Mouse (Mus musculus) kidney, embryonic 16.5 days (tissue): ENCODE results near the gene Gnai2. TPM values are rescaled to one million over a fixed set of nuclear protein-coding genes. Genes with fewer than 3 reads are reported as not detected.

Experiments
- ATAC-seq: fragments of 200-750 bp; cut with Nextera tagmentation; 2 replicates; pipeline ENCODE4 v1.8.0; 2017; ENCODE audit warnings: moderate TSS enrichment; ENCODE audit not compliant: low FRiP score, low TSS enrichment
- H3K27ac ChIP-seq: fragments of 300-500 bp; sonication (generic); 2 replicates; pipeline ENCODE4 v1.5.1; 2014; ENCODE audit warnings: low read length
- H3K27me3 ChIP-seq: fragments of 300-500 bp; sonication (generic); 2 replicates; pipeline ENCODE4 v1.6.1; 2014; ENCODE audit warnings: low read length, control low read depth, mixed read lengths; ENCODE audit not compliant: insufficient read depth
- H3K36me3 ChIP-seq: fragments of 300-500 bp; sonication (generic); 2 replicates; pipeline ENCODE4 v1.6.1; 2014; ENCODE audit warnings: low read length, control low read depth, mixed read lengths; ENCODE audit not compliant: insufficient read depth
- H3K4me1 ChIP-seq: fragments of 300-500 bp; sonication (generic); 2 replicates; pipeline ENCODE4 v1.6.1; 2014; ENCODE audit warnings: low read length, control low read depth, mixed read lengths; ENCODE audit not compliant: insufficient read depth
- H3K4me2 ChIP-seq: fragments of 300-500 bp; sonication (generic); replicated peaks from 2 replicates; pipeline ENCODE4 v1.6.1; 2014; ENCODE audit warnings: low read depth, low read length
- H3K4me3 ChIP-seq: fragments of 300-500 bp; sonication (generic); 2 replicates; pipeline ENCODE4 v1.5.1; 2014; ENCODE audit warnings: mild to moderate bottlenecking, low read length
- H3K9ac ChIP-seq: fragments of 300-500 bp; sonication (generic); replicated peaks from 2 replicates; pipeline ENCODE4 v1.6.1; 2014; ENCODE audit warnings: low read length
- H3K9me3 ChIP-seq: fragments of 300-500 bp; sonication (generic); 2 replicates; pipeline ENCODE4 v1.6.1; 2016; ENCODE audit warnings: low read length, control low read depth
- WGBS: fragments of 180-500 bp; shearing (Covaris S2); extraction: QIAGEN DNeasy Blood & Tissue Kit; methylation state at CpG from one replicate; pipeline ENCODE4 v1.1.7; 2014; 5-methylcytosine and 5-hydroxymethylcytosine counted together
- polyA plus RNA-seq: library from polyadenylated mRNA; unstranded; fragments of >200 nt; fragmentation: Nextera tagmentation; extraction: Ambion mirVana; gene quantifications from 2 replicates; pipeline ENCODE4 v1.2.1, GENCODE M21; 2015

Gnai2 gene
- polyA plus RNA-seq, 1 experiment from 2014 or later, result 447 TPM

DNA sequence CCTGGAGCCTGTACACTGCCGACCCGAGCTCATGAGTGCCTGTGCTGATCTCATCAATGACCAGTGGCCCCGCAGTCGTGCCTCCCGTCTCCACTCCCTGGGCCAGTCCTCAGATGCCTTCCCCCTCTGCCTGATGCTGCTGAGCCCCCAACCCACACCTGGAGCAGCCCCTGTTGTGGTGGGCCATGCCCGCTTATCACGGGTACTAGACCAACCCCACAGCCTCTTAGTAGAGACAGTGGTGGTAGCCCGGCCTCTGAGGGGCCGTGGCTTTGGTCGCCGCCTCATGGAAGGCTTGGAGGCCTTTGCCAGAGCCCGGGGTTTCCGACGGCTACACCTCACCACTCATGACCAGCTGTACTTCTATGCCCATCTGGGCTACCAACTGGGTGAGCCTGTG lies 52.0 kb downstream of the Gnai2 start:
- H3K9me3 ChIP-seq, result no peaks in the 10 kb centered on the region
- no peak overlapping the region for H3K27ac ChIP-seq
- WGBS, result 94% methylated on average over 14 of the region's 14 CpGs
- peaks cover 11% of the 10 kb centered on the region; the same call in 1 of the 2 replicates for H3K36me3 ChIP-seq
- H3K4me3 ChIP-seq, result no peak overlapping the region
- H3K9ac ChIP-seq, result no peak overlapping the region
- no peak overlapping the region for H3K4me2 ChIP-seq
- no peak for ATAC-seq
- peaks cover 26% of the 10 kb centered on the region for H3K4me1 ChIP-seq
- no peaks in the 10 kb centered on the region for H3K27me3 ChIP-seq

- WGBS, result 85% methylated on average over 7 of the region's 7 CpGs
- no peak for ATAC-seq
- Histone ChIP-seq H3K4me2 (no peak overlapping the region), H3K9ac (no peak overlapping the region), H3K4me1 (peaks cover 27% of the 10 kb centered on the region), H3K4me3 (no peak overlapping the region), H3K36me3 (peaks cover 11% of the 10 kb centered on the region; the same call in 1 of the 2 replicates), H3K27me3 (no peaks in the 10 kb centered on the region), H3K9me3 (no peaks in the 10 kb centered on the region), H3K27ac (no peak overlapping the region)
Measured at GRCm38 (mm10) chr9:107582509-107583062, 52.6 kb downstream of the Gnai2 start.

GRCm38 (mm10) chr9:107581584-107581983 lies 53.6 kb downstream of the Gnai2 start:
- peak overlapping the region; percentile 60 for H3K4me3 ChIP-seq
- no peaks in the 10 kb centered on the region for H3K9me3 ChIP-seq
- no peaks in the 10 kb centered on the region for H3K27me3 ChIP-seq
- H3K27ac ChIP-seq, result peak overlapping the region; percentile 96
- no peak for ATAC-seq
- peak overlapping the region; percentile 90 for H3K4me2 ChIP-seq
- H3K4me1 ChIP-seq, result peaks cover 37% of the 10 kb centered on the region
- H3K36me3 ChIP-seq, result peaks cover 11% of the 10 kb centered on the region; the same call in 1 of the 2 replicates
- peak overlapping the region; percentile 83 for H3K9ac ChIP-seq
- 74% methylated on average over 4 of the region's 4 CpGs for WGBS

- Histone ChIP-seq H3K4me1 (peaks cover 45% of the 10 kb centered on the region), H3K9me3 (no peaks in the 10 kb centered on the region), H3K27me3 (no peaks in the 10 kb centered on the region), H3K9ac (peak within 1 kb of the TSS; percentile 83), H3K36me3 (peaks cover 11% of the 10 kb centered on the region; the same call in 1 of the 2 replicates), H3K4me2 (peak within 1 kb of the TSS; percentile 90), H3K4me3 (peak within 1 kb of the TSS; percentile 60), H3K27ac (peak within 1 kb of the TSS; percentile 96)
- under 1% methylated on average over 30 of the region's 32 CpGs for WGBS
- peak; percentile 81 for ATAC-seq
Measured at GRCm38 (mm10) chr9:107580501-107581317, 54.5 kb downstream of the Gnai2 start, which contains the start of gene Hyal3. Hyal3 (plus strand) TSS chr9:107580818.

- no peaks in the 10 kb centered on the region for H3K27me3 ChIP-seq
- H3K27ac ChIP-seq, result peak overlapping the region; percentile 96; the same call in 1 of the 2 replicates
- ATAC-seq, result no peak
- H3K4me1 ChIP-seq, result peaks cover 48% of the 10 kb centered on the region
- peaks cover 14% of the 10 kb centered on the region for H3K36me3 ChIP-seq
- no peaks in the 10 kb centered on the region for H3K9me3 ChIP-seq
- no peak overlapping the region; the same call in 1 of the 2 replicates for H3K9ac ChIP-seq
- H3K4me2 ChIP-seq, result no peak overlapping the region
- H3K4me3 ChIP-seq, result no peak overlapping the region
- WGBS, result 94% methylated on average over 14 of the region's 14 CpGs
Measured at GRCm38 (mm10) chr9:107579023-107579900, 55.9 kb downstream of the Gnai2 start.

DNA sequence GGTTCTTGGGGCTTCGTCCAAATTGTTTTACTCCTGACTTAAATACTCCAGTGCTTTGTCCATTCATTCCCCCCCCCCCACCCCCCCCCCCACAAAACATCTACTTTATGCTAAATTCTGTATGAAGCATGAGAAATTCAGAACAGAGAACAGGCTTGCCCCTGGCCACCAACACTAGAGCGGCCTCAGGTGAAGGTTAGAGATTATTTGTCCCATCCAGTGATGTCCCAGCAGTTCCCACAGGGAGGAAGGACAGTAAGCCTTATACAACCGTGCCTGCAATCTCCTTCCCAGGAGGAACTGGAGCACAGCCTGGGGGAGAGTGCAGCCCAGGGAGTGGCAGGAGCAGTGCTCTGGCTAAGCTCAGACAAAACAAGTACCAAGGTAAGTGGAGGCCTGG lies 56.6 kb downstream of the Gnai2 start, which contains the start of gene Naa80:
TSS of gene Naa80 (plus strand) at position 301 of the 400 bp plus-strand sequence.
- no peaks in the 10 kb centered on the region for H3K27me3 ChIP-seq
- no peak within 1 kb of the TSS for H3K4me3 ChIP-seq
- WGBS, result 79% methylated on average over 3 of the region's 3 CpGs
- H3K4me1 ChIP-seq, result peaks cover 48% of the 10 kb centered on the region
- H3K9ac ChIP-seq, result no peak within 1 kb of the TSS; the same call in 1 of the 2 replicates
- peaks cover 18% of the 10 kb centered on the region for H3K36me3 ChIP-seq
- no peak within 1 kb of the TSS for H3K4me2 ChIP-seq
- ATAC-seq, result no peak
- H3K27ac ChIP-seq, result peak within 1 kb of the TSS; percentile 96; the same call in 1 of the 2 replicates
- no peaks in the 10 kb centered on the region for H3K9me3 ChIP-seq

GRCm38 (mm10) chr9:107577871-107578270 lies 57.3 kb downstream of the Gnai2 start:
- WGBS, result 96% methylated on average over 10 of the region's 10 CpGs
- H3K4me1 ChIP-seq, result peaks cover 48% of the 10 kb centered on the region
- H3K9ac ChIP-seq, result no peak overlapping the region

DNA sequence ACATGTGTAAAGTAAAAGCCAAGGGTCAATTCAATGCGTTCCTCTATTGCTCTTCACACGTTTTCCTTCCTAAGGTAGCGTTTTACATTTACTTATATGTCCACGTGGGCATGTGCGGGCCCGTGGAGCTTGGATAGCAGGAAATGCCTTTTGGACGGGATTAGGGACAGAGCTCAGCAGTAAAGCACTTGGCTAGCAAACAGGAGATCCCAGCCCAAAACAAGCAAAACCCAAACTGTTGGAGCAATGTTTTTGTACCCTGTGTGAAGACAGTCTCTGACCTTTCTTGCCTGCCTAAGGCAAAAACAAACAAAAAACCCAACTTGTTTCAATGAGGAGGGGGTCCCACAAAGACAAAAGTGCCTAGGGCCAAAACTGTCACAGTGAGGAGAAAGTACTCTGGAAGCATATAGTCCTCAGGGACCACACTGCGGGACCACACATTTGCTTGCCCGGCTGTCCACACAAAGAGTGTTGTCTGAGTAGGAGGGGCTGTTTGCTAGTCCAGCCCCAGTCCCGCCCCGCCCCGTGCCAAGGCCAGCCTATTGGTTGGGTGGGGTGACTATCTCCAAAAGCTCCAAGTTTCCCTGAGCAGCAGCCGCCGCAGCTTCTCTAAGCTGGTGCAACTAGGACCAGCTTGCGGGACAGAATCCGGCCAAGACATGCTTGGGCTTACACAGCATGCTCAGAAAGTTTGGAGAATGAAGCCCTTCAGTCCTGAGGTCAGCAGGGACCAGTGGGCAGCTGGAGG lies 58.6 kb downstream of the Gnai2 start, which contains the start of gene Hyal1:
TSS of gene Hyal1 (plus strand) at position 571 of the 751 bp plus-strand sequence.
- 21% methylated on average over 16 of the region's 16 CpGs for WGBS
- Histone ChIP-seq H3K9ac (peak within 1 kb of the TSS; percentile 68), H3K27me3 (no peaks in the 10 kb centered on the region), H3K4me3 (peak within 1 kb of the TSS; percentile 49), H3K4me2 (peak within 1 kb of the TSS; percentile 59), H3K9me3 (no peaks in the 10 kb centered on the region), H3K4me1 (peaks cover 42% of the 10 kb centered on the region), H3K36me3 (peaks cover 29% of the 10 kb centered on the region), H3K27ac (peak within 1 kb of the TSS; percentile 57)
- ATAC-seq, result peak; percentile 78

More at GRCm38 (mm10) chr9:107577871-107578270, 57.3 kb downstream of the Gnai2 start:
- H3K36me3 ChIP-seq, result peaks cover 18% of the 10 kb centered on the region
- no peak overlapping the region for H3K4me2 ChIP-seq
- no peaks in the 10 kb centered on the region for H3K9me3 ChIP-seq
- no peaks in the 10 kb centered on the region for H3K27me3 ChIP-seq
- no peak for ATAC-seq
- no peak overlapping the region for H3K4me3 ChIP-seq
- no peak overlapping the region for H3K27ac ChIP-seq
